Mouse (Mus musculus): ENCODE measurements at regions not wholly inside any gene's neighbourhood (a gene's known extent, or its start where the extent isn't known, plus 50 kb on each side); places are given as distances from the start of the nearest gene placed in this dataset.
A peak's percentile ranks its signal among the peaks of the same experiment; 100 is the strongest.

DNA sequence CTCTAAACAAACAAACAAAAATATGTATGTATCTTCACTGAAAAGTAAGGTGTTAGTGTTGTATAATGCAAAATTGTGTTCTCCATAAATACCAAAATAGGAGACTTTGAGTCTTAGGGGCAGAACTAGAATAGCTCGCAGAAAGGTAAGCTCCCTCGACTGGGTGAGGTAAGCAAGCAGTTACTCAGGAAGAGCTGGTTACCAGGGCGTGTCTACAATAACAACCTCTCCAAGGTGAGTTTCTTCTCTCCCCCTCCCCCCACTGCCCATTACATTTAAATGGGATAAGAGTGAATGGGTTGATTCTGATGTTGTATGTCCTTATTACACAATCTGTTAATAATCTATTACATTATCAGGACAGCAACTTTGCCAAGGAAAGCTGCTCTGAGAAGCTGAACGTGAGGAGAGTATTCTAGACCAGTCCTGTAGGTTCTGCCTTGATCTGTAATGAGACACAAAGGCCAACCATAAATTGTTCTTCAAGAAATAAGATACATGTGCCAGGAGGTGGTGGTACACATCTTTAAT is 125.2 kb upstream of the Zfand5 start:
- peak; percentile 89 for DNase-seq (ENCODE audit: extremely low read depth, low read depth, low spot score)
- H3K36me3 ChIP-seq (ENCODE audit: control insufficient read depth, insufficient read depth, low read length): no peaks in the 10 kb centered on the region
- 40% methylated on average over 4 of the region's 4 CpGs for WGBS
- H3K4me3 ChIP-seq (ENCODE audit: insufficient read depth, low read depth, low read length): no peak overlapping the region
- H3K79me2 ChIP-seq (ENCODE audit: control insufficient read depth, insufficient read depth, low read length): no peaks in the 10 kb centered on the region
- no peak for TF ChIP-seq CTCF (IDR thresholded peaks at IDR 0.05; ENCODE audit: low read depth, low read length)
- TF ChIP-seq POLR2A (IDR thresholded peaks at IDR 0.05; ENCODE audit: extremely low read depth, insufficient read depth, low read length): no peak
- peaks cover 13% of the 10 kb centered on the region for H3K4me1 ChIP-seq (ENCODE audit: control insufficient read depth, insufficient read depth, low read length)
- no peak overlapping the region for H3K9ac ChIP-seq (ENCODE audit: low read depth, low read length)
- H3K27me3 ChIP-seq (ENCODE audit: control insufficient read depth, insufficient read depth, low read length): no peaks in the 10 kb centered on the region
- no peak overlapping the region for H3K27ac ChIP-seq (replicated peaks; ENCODE audit: insufficient read depth, low read depth, low read length)

DNA sequence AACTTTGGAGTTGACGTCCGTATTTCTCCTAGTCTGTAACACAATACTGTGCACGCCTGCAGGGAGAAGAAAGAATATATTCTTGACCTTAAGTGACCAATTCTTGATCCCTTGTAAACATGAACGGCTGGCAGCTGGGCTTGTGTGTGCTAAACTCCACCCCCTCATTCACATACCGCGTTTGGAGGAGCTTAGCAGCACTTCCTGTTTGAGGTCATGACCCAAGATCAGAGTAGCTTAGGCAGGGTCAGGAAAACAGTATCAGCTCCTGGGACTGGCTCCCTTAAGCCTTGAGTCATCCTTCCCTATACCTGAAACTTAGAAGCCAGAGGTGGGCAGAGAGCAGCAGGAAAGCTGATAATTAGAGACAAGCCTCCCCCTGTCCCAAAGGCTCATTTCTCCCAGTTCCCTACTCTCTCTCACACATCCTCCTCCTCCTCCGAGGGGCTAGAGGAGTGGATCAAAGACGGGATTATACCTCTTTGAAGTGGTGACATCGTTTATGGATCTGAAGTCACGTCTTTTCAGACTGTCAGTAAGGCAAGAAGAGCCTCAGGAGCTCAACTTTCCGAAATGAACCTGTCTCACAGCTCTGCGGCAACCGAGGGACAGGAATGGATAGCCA is 127.3 kb upstream of the Zfand5 start:
- Histone ChIP-seq H3K27me3 (ENCODE audit: control insufficient read depth, insufficient read depth, low read length) (no peaks in the 10 kb centered on the region), H3K27ac (replicated peaks; ENCODE audit: insufficient read depth, low read depth, low read length) (no peak overlapping the region), H3K4me1 (ENCODE audit: control insufficient read depth, insufficient read depth, low read length) (peaks cover 11% of the 10 kb centered on the region), H3K36me3 (ENCODE audit: control insufficient read depth, insufficient read depth, low read length) (no peaks in the 10 kb centered on the region), H3K9ac (ENCODE audit: low read depth, low read length) (no peak overlapping the region), H3K4me3 (ENCODE audit: insufficient read depth, low read depth, low read length) (no peak overlapping the region), H3K79me2 (ENCODE audit: control insufficient read depth, insufficient read depth, low read length) (no peaks in the 10 kb centered on the region)
- peak; percentile 78 for DNase-seq (ENCODE audit: extremely low read depth, low read depth, low spot score)
- WGBS: 34% methylated on average over 13 of the region's 13 CpGs
- no peak for TF ChIP-seq POLR2A (IDR thresholded peaks at IDR 0.05; ENCODE audit: extremely low read depth, insufficient read depth, low read length)
- no peak for TF ChIP-seq CTCF (IDR thresholded peaks at IDR 0.05; ENCODE audit: low read depth, low read length)

DNA sequence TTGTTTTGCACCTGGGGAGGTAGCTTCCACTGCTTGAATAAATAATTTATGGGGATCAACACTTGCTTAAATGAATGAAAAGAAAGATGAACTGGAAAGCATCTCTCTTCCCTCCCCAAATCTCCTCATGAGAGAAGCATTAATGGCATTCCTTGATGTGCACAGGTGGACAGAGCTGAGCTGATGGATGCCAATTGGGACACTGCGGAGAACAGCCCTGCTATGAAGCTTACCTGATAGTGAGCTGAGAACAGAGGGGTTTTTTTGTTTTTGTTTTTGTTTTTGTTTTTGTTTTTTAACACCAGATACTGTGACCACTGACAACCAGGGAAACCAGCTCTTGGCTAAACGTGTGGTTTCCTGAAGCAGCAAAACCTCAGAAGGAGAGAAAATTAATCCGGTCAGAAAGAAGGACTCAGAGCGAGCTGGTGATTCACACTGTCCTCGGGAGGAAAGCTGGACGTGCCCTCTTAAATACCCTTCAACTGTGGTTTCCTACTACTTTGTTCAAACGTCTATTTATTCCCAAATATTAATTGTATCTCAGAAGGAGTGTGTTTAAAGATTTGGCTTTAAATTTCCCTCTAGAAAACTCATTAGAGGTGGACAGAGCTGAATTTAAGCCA is 128.0 kb upstream of the Zfand5 start:
- H3K9ac ChIP-seq (ENCODE audit: low read depth, low read length): no peak overlapping the region
- H3K27ac ChIP-seq (replicated peaks; ENCODE audit: insufficient read depth, low read depth, low read length): no peak overlapping the region
- H3K4me3 ChIP-seq (ENCODE audit: insufficient read depth, low read depth, low read length): no peak overlapping the region
- no peaks in the 10 kb centered on the region for H3K27me3 ChIP-seq (ENCODE audit: control insufficient read depth, insufficient read depth, low read length)
- DNase-seq (ENCODE audit: extremely low read depth, low read depth, low spot score): no peak
- no peaks in the 10 kb centered on the region for H3K36me3 ChIP-seq (ENCODE audit: control insufficient read depth, insufficient read depth, low read length)
- H3K79me2 ChIP-seq (ENCODE audit: control insufficient read depth, insufficient read depth, low read length): no peaks in the 10 kb centered on the region
- TF ChIP-seq POLR2A (IDR thresholded peaks at IDR 0.05; ENCODE audit: extremely low read depth, insufficient read depth, low read length) (no peak), CTCF (IDR thresholded peaks at IDR 0.05; ENCODE audit: low read depth, low read length) (no peak)
- WGBS: 51% methylated on average over 7 of the region's 7 CpGs
- peaks cover 11% of the 10 kb centered on the region for H3K4me1 ChIP-seq (ENCODE audit: control insufficient read depth, insufficient read depth, low read length)

- peaks cover 3% of the 10 kb centered on the region; the same call in 1 of the 2 replicates for H3K4me1 ChIP-seq (ENCODE audit: control insufficient read depth, insufficient read depth, low read length)
- H3K79me2 ChIP-seq (ENCODE audit: control insufficient read depth, insufficient read depth, low read length): no peaks in the 10 kb centered on the region
- WGBS: 77% methylated on average over 3 of the region's 3 CpGs
- no peaks in the 10 kb centered on the region for H3K27me3 ChIP-seq (ENCODE audit: control insufficient read depth, insufficient read depth, low read length)
- DNase-seq (ENCODE audit: extremely low read depth, low read depth, low spot score): no peak
- H3K27ac ChIP-seq (replicated peaks; ENCODE audit: insufficient read depth, low read depth, low read length): no peak overlapping the region
- H3K4me3 ChIP-seq (ENCODE audit: insufficient read depth, low read depth, low read length): no peak overlapping the region
- H3K36me3 ChIP-seq (ENCODE audit: control insufficient read depth, insufficient read depth, low read length): no peaks in the 10 kb centered on the region
- TF ChIP-seq POLR2A (IDR thresholded peaks at IDR 0.05; ENCODE audit: extremely low read depth, insufficient read depth, low read length) (no peak), CTCF (IDR thresholded peaks at IDR 0.05; ENCODE audit: low read depth, low read length) (no peak)
- H3K9ac ChIP-seq (ENCODE audit: low read depth, low read length): no peak overlapping the region
Observed at GRCm38 (mm10) chr19:21140456-21140855, 131.6 kb upstream of the Zfand5 start.

- TF ChIP-seq CTCF (IDR thresholded peaks at IDR 0.05; ENCODE audit: low read depth, low read length) (no peak), POLR2A (IDR thresholded peaks at IDR 0.05; ENCODE audit: extremely low read depth, insufficient read depth, low read length) (no peak)
- Histone ChIP-seq H3K27ac (replicated peaks; ENCODE audit: insufficient read depth, low read depth, low read length) (no peak overlapping the region), H3K27me3 (ENCODE audit: control insufficient read depth, insufficient read depth, low read length) (no peaks in the 10 kb centered on the region), H3K4me3 (ENCODE audit: insufficient read depth, low read depth, low read length) (no peak overlapping the region), H3K9ac (ENCODE audit: low read depth, low read length) (no peak overlapping the region), H3K79me2 (ENCODE audit: control insufficient read depth, insufficient read depth, low read length) (no peaks in the 10 kb centered on the region), H3K4me1 (ENCODE audit: control insufficient read depth, insufficient read depth, low read length) (no peaks in the 10 kb centered on the region; the same call in 1 of the 2 replicates), H3K36me3 (ENCODE audit: control insufficient read depth, insufficient read depth, low read length) (no peaks in the 10 kb centered on the region)
- no peak for DNase-seq (ENCODE audit: extremely low read depth, low read depth, low spot score)
- 88% methylated on average over 8 of the region's 8 CpGs for WGBS
Observed at GRCm38 (mm10) chr19:21138998-21139495, 133.0 kb upstream of the Zfand5 start.

DNA sequence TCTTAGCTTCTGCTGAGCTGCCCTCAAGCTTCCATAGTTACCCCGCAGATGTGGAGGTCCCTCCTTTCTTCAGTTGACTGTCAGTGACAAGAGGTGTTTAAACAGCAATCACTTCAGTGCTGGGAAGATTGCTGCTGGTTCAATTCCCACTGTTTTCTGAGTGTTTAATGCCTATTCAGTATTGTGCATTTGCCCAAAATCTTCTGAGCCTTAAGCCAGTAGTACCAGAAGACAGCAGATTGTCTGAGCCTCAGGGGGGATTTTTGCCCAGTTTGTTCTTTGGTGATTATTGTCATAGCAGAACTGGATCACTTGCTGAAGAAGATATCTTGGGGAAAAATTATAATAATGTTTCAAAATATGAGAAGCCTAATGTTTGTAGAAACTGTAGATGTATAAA is 135.3 kb upstream of the Zfand5 start:
- Histone ChIP-seq H3K36me3 (ENCODE audit: control insufficient read depth, insufficient read depth, low read length) (no peaks in the 10 kb centered on the region), H3K4me1 (ENCODE audit: control insufficient read depth, insufficient read depth, low read length) (no peaks in the 10 kb centered on the region; the same call in 1 of the 2 replicates), H3K9ac (ENCODE audit: low read depth, low read length) (no peak overlapping the region), H3K79me2 (ENCODE audit: control insufficient read depth, insufficient read depth, low read length) (no peaks in the 10 kb centered on the region), H3K27ac (replicated peaks; ENCODE audit: insufficient read depth, low read depth, low read length) (no peak overlapping the region), H3K4me3 (ENCODE audit: insufficient read depth, low read depth, low read length) (no peak overlapping the region), H3K27me3 (ENCODE audit: control insufficient read depth, insufficient read depth, low read length) (no peaks in the 10 kb centered on the region)
- no peak for DNase-seq (ENCODE audit: extremely low read depth, low read depth, low spot score)
- no peak for TF ChIP-seq CTCF (IDR thresholded peaks at IDR 0.05; ENCODE audit: low read depth, low read length)
- TF ChIP-seq POLR2A (IDR thresholded peaks at IDR 0.05; ENCODE audit: extremely low read depth, insufficient read depth, low read length): no peak
- 77% methylated on average over 1 of the region's 1 CpGs for WGBS
